Mouse (Mus musculus) cerebellum, adult 2 months (tissue): ENCODE results near the gene Gpr50. TPM values are rescaled to one million over a fixed set of nuclear protein-coding genes. Genes with fewer than 3 reads are reported as not detected.
A peak's percentile ranks its signal among the peaks of the same experiment; 100 is the strongest.

ENCODE experiments used
- DNase-seq, 2 experiments: peaks; one replicate each; pipeline ENCODE4 v3.0.0; 2021
- H3K27ac ChIP-seq: fragments of 200-500 bp; 2 replicates; pipeline ENCODE4 v1.5.1; 2012; ENCODE audit warnings: low read length, control low read depth, inconsistent platforms; ENCODE audit not compliant: insufficient read depth
- H3K27me3 ChIP-seq: fragments of 200-500 bp; 2 replicates; pipeline ENCODE4 v1.6.1; 2012; ENCODE audit warnings: inconsistent platforms, mild to moderate bottlenecking, low read length, moderate library complexity; ENCODE audit not compliant: control insufficient read depth, insufficient read depth
- H3K4me1 ChIP-seq: fragments of 200-500 bp; 2 replicates; pipeline ENCODE4 v1.6.1; 2011; ENCODE audit warnings: low read length; ENCODE audit not compliant: control insufficient read depth, insufficient read depth
- H3K4me3 ChIP-seq: fragments of 200-500 bp; replicated peaks from 2 replicates; pipeline ENCODE3; 2011; ENCODE audit warnings: mild to moderate bottlenecking, low read depth, low read length, control low read depth; ENCODE audit not compliant: insufficient read depth
- CTCF ChIP-seq: fragments of 200-500 bp; IDR thresholded peaks from 2 replicates; pipeline ENCODE4 v1.5.1; 2011; ENCODE audit warnings: low read depth, mild to moderate bottlenecking, control low read depth, low read length, moderate library complexity, borderline replicate concordance; ENCODE audit not compliant: insufficient read depth
- POLR2A ChIP-seq: fragments of 200-500 bp; IDR thresholded peaks from 2 replicates; pipeline ENCODE4 v1.6.1; 2011; ENCODE audit warnings: low read length, control low read depth, borderline replicate concordance; ENCODE audit not compliant: insufficient read depth
- WGBS: fragments of 180-500 bp; shearing (Covaris S2); methylation state at CpG from one replicate; pipeline ENCODE4 v1.1.7; 2018; 5-methylcytosine and 5-hydroxymethylcytosine counted together
- polyA plus RNA-seq: library from polyadenylated mRNA; depleted of rRNA; stranded (reverse); fragments of >200 nt; gene quantifications from 2 replicates; pipeline ENCODE4 v1.2.3, GENCODE M21; 2012; rRNA removed

The Gpr50 gene
- polyA plus RNA-seq, 1 experiment, result 0.25 TPM

DNA sequence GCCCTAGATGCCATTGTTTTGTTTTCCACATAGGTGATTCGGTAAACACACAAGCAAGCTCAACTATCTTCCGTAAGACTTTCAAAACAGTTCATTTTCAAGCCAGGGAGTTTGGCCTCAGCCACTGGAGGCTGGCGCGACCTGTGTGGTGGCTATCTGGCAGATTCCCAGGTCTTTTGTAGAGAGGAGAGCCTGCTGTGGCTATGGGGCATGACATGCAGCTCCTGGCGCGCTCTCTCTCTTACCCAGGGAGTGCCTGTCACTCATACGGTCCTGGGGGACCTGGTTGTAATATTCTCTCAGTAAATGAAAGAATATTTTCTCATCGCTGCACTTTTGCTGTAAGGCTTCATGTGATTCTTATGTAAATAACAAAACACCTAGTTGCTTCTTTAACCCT is 13.5 kb upstream of the Gpr50 start:
- Histone ChIP-seq H3K4me3 (no peak overlapping the region), H3K27ac (no peak overlapping the region), H3K27me3 (no peaks in the 10 kb centered on the region), H3K4me1 (no peaks in the 10 kb centered on the region)
- TF ChIP-seq POLR2A (no peak), CTCF (no peak)
- peak in 1 of 2 experiments; percentile 16 for DNase-seq
- WGBS, result 14% methylated on average over 8 of the region's 8 CpGs

DNA sequence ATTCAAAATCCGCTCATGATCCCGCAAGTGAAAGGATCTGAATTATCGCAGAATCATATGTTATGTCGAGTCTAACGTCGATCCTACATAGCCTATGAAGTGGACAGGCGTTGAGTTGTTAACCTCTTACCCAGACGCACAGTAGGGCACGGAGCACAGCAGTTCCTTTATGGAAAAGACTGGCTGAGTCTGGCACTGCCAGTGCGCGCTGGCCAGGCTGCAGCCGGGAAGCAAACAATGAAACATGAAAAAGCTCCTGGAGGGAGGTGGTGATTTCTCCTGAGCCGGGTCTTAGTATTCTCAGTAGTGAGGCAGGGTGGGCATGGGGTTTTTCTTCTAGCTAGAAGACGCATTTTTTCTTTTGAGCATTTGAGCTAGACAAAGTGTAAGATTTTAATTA is 1.7 kb upstream of the Gpr50 start:
- Histone ChIP-seq H3K4me3 (no peak overlapping the region), H3K27me3 (peaks cover 8% of the 10 kb centered on the region; the same call in 1 of the 2 replicates), H3K4me1 (no peaks in the 10 kb centered on the region), H3K27ac (no peak overlapping the region)
- TF ChIP-seq POLR2A (no peak), CTCF (no peak)
- DNase-seq, result no peak
- 14% methylated on average over 14 of the region's 14 CpGs for WGBS

DNA sequence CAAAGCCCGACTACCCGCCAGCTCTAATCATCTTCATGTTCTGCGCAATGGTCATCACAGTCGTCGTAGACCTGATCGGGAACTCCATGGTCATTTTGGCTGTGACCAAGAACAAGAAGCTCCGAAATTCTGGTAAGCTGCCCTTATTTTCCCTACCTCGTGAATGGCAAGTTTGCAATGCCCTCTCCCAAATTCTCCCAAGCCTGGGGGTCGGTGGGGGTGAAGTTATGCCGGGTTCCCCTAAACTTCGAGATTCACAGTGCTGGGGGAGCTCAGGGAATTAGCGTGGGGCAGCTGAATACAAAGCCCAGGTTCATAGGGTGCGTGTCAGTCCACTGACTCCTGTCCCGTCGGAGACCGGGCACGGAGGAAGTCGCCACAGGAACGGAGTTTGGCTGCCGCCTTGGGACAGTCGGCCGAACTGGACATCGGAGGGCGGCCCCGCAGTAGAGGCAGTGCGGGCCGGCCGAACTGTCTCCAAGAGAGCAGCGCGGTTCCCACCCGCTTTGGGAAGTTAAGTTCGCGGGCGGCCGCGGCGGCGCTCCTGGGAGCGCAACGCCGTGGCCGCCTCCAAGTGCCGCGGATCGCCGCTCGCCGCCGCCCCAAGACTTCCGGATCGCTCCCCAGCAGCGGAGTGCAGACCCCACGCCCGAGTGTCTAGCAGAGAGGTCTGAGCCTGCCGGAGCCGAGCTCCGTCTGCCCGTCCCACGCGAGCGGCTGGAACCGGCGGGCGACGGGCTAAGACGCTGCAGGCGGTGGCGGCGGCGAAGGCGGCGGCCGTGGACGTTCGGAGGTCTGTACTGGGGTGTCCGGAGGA is 612 bp downstream of the Gpr50 start:
- WGBS, result 16% methylated on average over 71 of the region's 76 CpGs

DNA sequence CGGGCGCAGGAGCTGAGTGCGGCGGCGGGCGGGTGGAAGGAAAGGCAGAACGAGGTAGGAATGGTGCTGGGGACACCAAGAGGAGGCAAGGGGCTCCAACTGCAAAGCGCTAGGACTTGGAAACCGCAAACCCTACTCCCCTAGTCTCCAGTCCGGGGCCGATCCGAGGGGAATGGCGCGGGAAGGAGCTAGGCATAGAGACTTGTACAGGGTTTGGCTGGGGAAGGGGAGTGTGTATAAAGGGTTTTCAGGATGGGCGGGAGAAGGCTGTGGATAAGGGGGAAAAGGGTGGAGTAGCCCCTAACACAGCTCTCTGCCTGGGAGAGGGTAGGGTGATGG is 1.2 kb downstream of the Gpr50 start:
- Histone ChIP-seq H3K27me3 (peaks cover 8% of the 10 kb centered on the region; the same call in 1 of the 2 replicates), H3K4me1 (no peaks in the 10 kb centered on the region), H3K4me3 (no peak overlapping the region), H3K27ac (no peak overlapping the region)
- DNase-seq, result no peak
- WGBS, result 11% methylated on average over 15 of the region's 15 CpGs
- TF ChIP-seq CTCF (no peak), POLR2A (no peak)

More for the DNA sequence above, 612 bp downstream of the Gpr50 start:
- H3K4me1 ChIP-seq, result no peaks in the 10 kb centered on the region
- peaks cover 8% of the 10 kb centered on the region; the same call in 1 of the 2 replicates for H3K27me3 ChIP-seq
- H3K4me3 ChIP-seq, result no peak overlapping the region
- H3K27ac ChIP-seq, result no peak overlapping the region
- TF ChIP-seq CTCF (no peak), POLR2A (no peak)
- no peak for DNase-seq

DNA sequence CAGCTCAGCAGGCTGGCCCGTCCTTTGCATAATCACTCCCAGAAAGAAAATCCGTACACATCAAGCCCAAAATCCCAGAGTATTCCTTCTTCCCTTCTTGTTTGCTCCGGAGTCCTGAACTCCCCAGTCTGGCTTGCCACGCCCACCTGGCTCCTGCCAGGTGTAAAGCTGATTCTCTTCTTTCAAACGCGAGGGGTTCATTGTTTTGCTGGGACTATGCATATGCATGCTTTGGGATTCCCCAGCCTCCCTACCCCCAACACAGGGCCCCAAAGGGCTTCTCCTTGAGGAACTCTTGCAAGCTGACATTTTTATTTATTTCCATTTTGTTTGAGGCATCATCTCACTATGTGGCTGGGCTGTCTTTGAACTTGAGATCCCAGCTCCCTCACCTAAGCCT is 6.8 kb downstream of the Gpr50 start:
- 19% methylated on average over 6 of the region's 6 CpGs for WGBS
- TF ChIP-seq CTCF (no peak), POLR2A (no peak)
- H3K27me3 ChIP-seq, result no peaks in the 10 kb centered on the region

GRCm38 (mm10) chrX:71700817-71701469 is 37.5 kb downstream of the Gpr50 start:
- no peak for TF ChIP-seq POLR2A
- TF ChIP-seq CTCF, result no peak
- no peaks in the 10 kb centered on the region for H3K27me3 ChIP-seq
- no peak overlapping the region for H3K4me3 ChIP-seq
- no peaks in the 10 kb centered on the region for H3K4me1 ChIP-seq
- 10% methylated on average over 6 of the region's 6 CpGs for WGBS
- no peak overlapping the region for H3K27ac ChIP-seq
- no peak for DNase-seq

More for the DNA sequence above, 6.8 kb downstream of the Gpr50 start:
- no peak overlapping the region for H3K4me3 ChIP-seq
- DNase-seq, result no peak
- H3K27ac ChIP-seq, result no peak overlapping the region
- no peaks in the 10 kb centered on the region for H3K4me1 ChIP-seq

Other genes with a start within 250 kb of the Gpr50 start
- 66.6 and 74.4 TPM in 2 replicates for gene Cd99l2, start 170.8 kb upstream of the Gpr50 start, polyA plus RNA-seq
- 25.0 and 29.4 TPM in 2 replicates for gene Hmgb3, start 107.7 kb upstream of the Gpr50 start, polyA plus RNA-seq
- 27.5 and 27.8 TPM in 2 replicates for gene Vma21, start 152.3 kb downstream of the Gpr50 start, polyA plus RNA-seq